Mouse (Mus musculus): Measurements from ENCODE around the gene Abo. TPM values are rescaled to one million over a fixed set of nuclear protein-coding genes. Genes with fewer than 3 reads are reported as not detected.

Abo gene
- polyA plus RNA-seq (2015; fragmentation: Nextera tagmentation; extraction: Ambion mirVana), result not detected in 2 replicates

GRCm38 (mm10) chr2:26864879-26865278, at the start of gene Abo:
Gene Abo (minus strand): TSS chr2:26864979.
- Histone ChIP-seq H3K9me3 (no peaks in the 10 kb centered on the region), H3K4me3 (no peak within 1 kb of the TSS), H3K4me1 (no peaks in the 10 kb centered on the region), H3K36me3 (no peaks in the 10 kb centered on the region), H3K27me3 (0 out of 2 replicates have a peak, but pooled peaks cover 3% of the 10 kb centered on the region), H3K4me2 (replicated peaks) (no peak within 1 kb of the TSS), H3K9ac (no peak within 1 kb of the TSS), H3K27ac (no peak within 1 kb of the TSS)
- WGBS, result 57% methylated on average over 3 of the region's 3 CpGs
- no peak for ATAC-seq (ENCODE audit: low FRiP score, low read depth)

GRCm38 (mm10) chr2:26914148-26914941, 49.6 kb upstream of the Abo start:
- Histone ChIP-seq H3K36me3 (peaks cover 50% of the 10 kb centered on the region), H3K27me3 (no peaks in the 10 kb centered on the region), H3K9me3 (no peaks in the 10 kb centered on the region), H3K9ac (no peak overlapping the region), H3K27ac (no peak overlapping the region), H3K4me1 (peaks cover 51% of the 10 kb centered on the region), H3K4me2 (replicated peaks) (peak overlapping the region; percentile 98), H3K4me3 (peak overlapping the region; percentile 68; the same call in 1 of the 2 replicates)
- no peak for ATAC-seq (ENCODE audit: low FRiP score, low read depth)
- 55% methylated on average over 8 of the region's 8 CpGs for WGBS

- no peak for ATAC-seq (ENCODE audit: low FRiP score, low read depth)
Observed at GRCm38 (mm10) chr2:26913416-26914147, 48.8 kb upstream of the Abo start.

GRCm38 (mm10) chr2:26912253-26912770, 47.5 kb upstream of the Abo start:
- Histone ChIP-seq H3K4me2 (replicated peaks) (peak overlapping the region; percentile 100), H3K9me3 (no peaks in the 10 kb centered on the region), H3K27ac (no peak overlapping the region), H3K4me1 (peaks cover 53% of the 10 kb centered on the region), H3K9ac (peak overlapping the region; percentile 100), H3K36me3 (peaks cover 47% of the 10 kb centered on the region), H3K4me3 (peak overlapping the region; percentile 91), H3K27me3 (no peaks in the 10 kb centered on the region)
- no peak for ATAC-seq (ENCODE audit: low FRiP score, low read depth)
- 66% methylated on average over 5 of the region's 5 CpGs for WGBS

More at GRCm38 (mm10) chr2:26913416-26914147, 48.8 kb upstream of the Abo start:
- Histone ChIP-seq H3K4me2 (replicated peaks) (no peak overlapping the region), H3K9ac (no peak overlapping the region), H3K4me1 (peaks cover 59% of the 10 kb centered on the region), H3K36me3 (peaks cover 44% of the 10 kb centered on the region), H3K27ac (no peak overlapping the region), H3K27me3 (no peaks in the 10 kb centered on the region), H3K9me3 (no peaks in the 10 kb centered on the region), H3K4me3 (no peak overlapping the region)
- 83% methylated on average over 17 of the region's 17 CpGs for WGBS

- ATAC-seq (ENCODE audit: low FRiP score, low read depth), result peak; percentile 41
- peaks cover 59% of the 10 kb centered on the region for H3K36me3 ChIP-seq
Observed at GRCm38 (mm10) chr2:26910994-26911765, 46.4 kb upstream of the Abo start.

GRCm38 (mm10) chr2:26910124-26910993, 45.6 kb upstream of the Abo start, which contains the start of the genes Med22 and Rpl7a:
Gene Med22 (minus strand): TSS chr2:26910677.
Gene Rpl7a (plus strand): TSS chr2:26910764.
- no peaks in the 10 kb centered on the region for H3K27me3 ChIP-seq
- under 1% methylated on average over 74 of the region's 74 CpGs for WGBS
- ATAC-seq (ENCODE audit: low FRiP score, low read depth), result peak; percentile 91
- H3K9me3 ChIP-seq, result no peaks in the 10 kb centered on the region
- peak within 1 kb of the TSS; percentile 100 for H3K9ac ChIP-seq
- peak within 1 kb of the TSS; percentile 91 for H3K4me3 ChIP-seq
- peaks cover 67% of the 10 kb centered on the region for H3K36me3 ChIP-seq
- peak within 1 kb of the TSS; percentile 93 for H3K27ac ChIP-seq
- H3K4me2 ChIP-seq (replicated peaks), result peak within 1 kb of the TSS; percentile 100
- H3K4me1 ChIP-seq, result peaks cover 40% of the 10 kb centered on the region

More at GRCm38 (mm10) chr2:26910994-26911765, 46.4 kb upstream of the Abo start:
- WGBS, result under 1% methylated on average over 37 of the region's 37 CpGs
- Histone ChIP-seq H3K4me1 (peaks cover 45% of the 10 kb centered on the region), H3K9me3 (no peaks in the 10 kb centered on the region), H3K4me3 (peak overlapping the region; percentile 91), H3K9ac (peak overlapping the region; percentile 100), H3K27ac (peak overlapping the region; percentile 93), H3K27me3 (no peaks in the 10 kb centered on the region), H3K4me2 (replicated peaks) (peak overlapping the region; percentile 100)

GRCm38 (mm10) chr2:26909387-26909784, 44.6 kb upstream of the Abo start:
- Histone ChIP-seq H3K27ac (0 out of 2 replicates have a peak overlapping the region, but pooled peaks have one; percentile 80), H3K4me1 (peaks cover 31% of the 10 kb centered on the region), H3K36me3 (peaks cover 74% of the 10 kb centered on the region)

GRCm38 (mm10) chr2:26908710-26909386, 44.1 kb upstream of the Abo start:
- Histone ChIP-seq H3K27me3 (no peaks in the 10 kb centered on the region), H3K9ac (peak overlapping the region; percentile 88), H3K27ac (no peak overlapping the region), H3K9me3 (no peaks in the 10 kb centered on the region), H3K36me3 (peaks cover 71% of the 10 kb centered on the region), H3K4me2 (replicated peaks) (peak overlapping the region; percentile 72), H3K4me1 (peaks cover 34% of the 10 kb centered on the region), H3K4me3 (peak overlapping the region; percentile 91)
- no peak for ATAC-seq (ENCODE audit: low FRiP score, low read depth)
- WGBS, result 90% methylated on average over 18 of the region's 18 CpGs

More at GRCm38 (mm10) chr2:26909387-26909784, 44.6 kb upstream of the Abo start:
- peak overlapping the region; percentile 88 for H3K9ac ChIP-seq
- H3K27me3 ChIP-seq, result no peaks in the 10 kb centered on the region
- no peaks in the 10 kb centered on the region for H3K9me3 ChIP-seq
- H3K4me3 ChIP-seq, result peak overlapping the region; percentile 91
- ATAC-seq (ENCODE audit: low FRiP score, low read depth), result no peak
- peak overlapping the region; percentile 72 for H3K4me2 ChIP-seq (replicated peaks)

GRCm38 (mm10) chr2:26907109-26907508, 42.3 kb upstream of the Abo start:
- WGBS, result 55% methylated on average over 4 of the region's 4 CpGs
- no peak overlapping the region for H3K27ac ChIP-seq
- H3K36me3 ChIP-seq, result peaks cover 53% of the 10 kb centered on the region
- H3K27me3 ChIP-seq, result no peaks in the 10 kb centered on the region
- no peaks in the 10 kb centered on the region for H3K9me3 ChIP-seq
- ATAC-seq (ENCODE audit: low FRiP score, low read depth), result no peak
- H3K4me3 ChIP-seq, result no peak overlapping the region
- no peak overlapping the region for H3K9ac ChIP-seq
- H3K4me2 ChIP-seq (replicated peaks), result no peak overlapping the region
- peaks cover 36% of the 10 kb centered on the region for H3K4me1 ChIP-seq

GRCm38 (mm10) chr2:26906431-26906830, 41.7 kb upstream of the Abo start:
- Histone ChIP-seq H3K4me3 (no peak overlapping the region), H3K27ac (no peak overlapping the region), H3K4me1 (peaks cover 37% of the 10 kb centered on the region), H3K27me3 (no peaks in the 10 kb centered on the region), H3K36me3 (peaks cover 47% of the 10 kb centered on the region), H3K9ac (no peak overlapping the region; the same call in 1 of the 2 replicates), H3K9me3 (no peaks in the 10 kb centered on the region), H3K4me2 (replicated peaks) (no peak overlapping the region)
- ATAC-seq (ENCODE audit: low FRiP score, low read depth), result no peak
- WGBS, result 93% methylated on average over 3 of the region's 3 CpGs
